Mouse (Mus musculus) ES-E14 (cell line): ENCODE results near the gene Otulin.

ENCODE experiments used
- CHD2 ChIP-seq: IDR thresholded peaks from 2 replicates; pipeline ENCODE4 v1.6.1; 2014; ENCODE audit warnings: mild to moderate bottlenecking, low read depth, low read length, inconsistent platforms
- HCFC1 ChIP-seq: IDR thresholded peaks from 2 replicates; pipeline ENCODE4 v1.6.1; 2012; ENCODE audit warnings: low read length, inconsistent platforms, borderline replicate concordance; ENCODE audit not compliant: insufficient read depth
- MAFK ChIP-seq: IDR thresholded peaks from 2 replicates; pipeline ENCODE4 v1.6.1; 2014; ENCODE audit warnings: mild to moderate bottlenecking, low read depth, low read length, inconsistent platforms; ENCODE audit not compliant: insufficient read depth
- ZC3H11A ChIP-seq: IDR thresholded peaks from 2 replicates; pipeline ENCODE4 v1.6.1; 2012; ENCODE audit warnings: low read depth, mild to moderate bottlenecking, inconsistent platforms, low read length, borderline replicate concordance
- ZNF384 ChIP-seq: IDR thresholded peaks from 2 replicates; pipeline ENCODE4 v1.6.1; 2012; ENCODE audit warnings: low read depth, low read length, inconsistent platforms

DNA sequence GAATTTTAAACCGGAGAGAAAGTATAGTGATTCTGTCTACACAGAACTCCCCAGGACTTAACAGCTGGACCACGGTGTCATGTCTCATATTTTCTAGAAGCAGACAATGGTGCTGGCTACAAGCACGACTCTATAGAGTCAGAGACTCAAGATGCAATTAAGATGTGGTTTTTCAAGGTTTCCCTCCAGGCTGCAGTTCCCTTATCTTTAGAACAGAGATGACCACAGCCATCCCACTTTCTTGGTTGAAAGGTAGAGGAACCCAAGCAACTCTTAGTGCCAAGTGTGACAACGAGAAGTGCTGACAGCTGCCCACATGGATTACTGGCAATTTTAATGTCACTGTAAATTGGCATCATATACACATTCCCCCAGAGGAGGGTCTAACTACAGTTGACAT lies 20.9 kb downstream of the Otulin start:
- TF ChIP-seq MAFK, result no peak
- no peak for TF ChIP-seq CHD2
- no peak for TF ChIP-seq HCFC1
- no peak for TF ChIP-seq ZNF384
- no peak for TF ChIP-seq ZC3H11A
